ENCODE assay signal across 8 mouse cellular contexts in the genomic region with DNA sequence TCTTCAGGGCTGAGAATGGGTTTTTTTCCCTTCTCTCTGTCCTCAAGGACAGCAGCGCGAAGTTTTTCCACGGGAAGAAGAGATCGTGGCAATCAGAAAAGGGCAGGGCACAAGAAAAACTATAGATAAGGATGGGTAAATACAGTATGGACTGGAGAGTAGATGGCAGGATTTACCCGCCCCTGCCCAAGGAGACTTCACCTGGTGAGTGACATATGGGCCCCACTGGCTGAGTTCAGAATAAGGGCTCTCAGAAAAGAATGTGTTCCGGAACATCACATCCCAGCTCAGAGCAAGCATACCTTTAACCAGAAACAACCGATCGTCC. TPM values are rescaled to one million over a fixed set of nuclear protein-coding genes. Genes with fewer than 3 reads are reported as not detected.
DNase-seq lines count a peak whose midpoint lies in the region; ATAC-seq and TF ChIP-seq lines count a peak whose summit lies in the region.

No protein-coding gene starts in this region.

- no peak for TF ChIP-seq POLR2A in myocyte (IDR thresholded peaks at IDR 0.05; ENCODE audit: insufficient read length, low read depth)

- H3K4me2 ChIP-seq in kidney, postnatal 0 days (ENCODE audit: low read length) = peak overlapping the region; percentile 80
- H3K4me2 ChIP-seq in intestine, embryonic 14.5 days (ENCODE audit: low read length) = peak overlapping the region; percentile 97
- peak overlapping the region; percentile 94 for H3K4me2 ChIP-seq in myocyte (ENCODE audit: low read depth)

- no peaks in the 10 kb centered on the region for H3K9me3 ChIP-seq in kidney, postnatal 0 days (replicated peaks; ENCODE audit: low read length)
- no peaks in the 10 kb centered on the region for H3K9me3 ChIP-seq in embryonic facial prominence, embryonic 10.5 days
- H3K9me3 ChIP-seq in intestine, embryonic 14.5 days (ENCODE audit: control insufficient read depth, low read length) = no peaks in the 10 kb centered on the region

- peak overlapping the region; percentile 63 for H3ac ChIP-seq in myocyte (ENCODE audit: control insufficient read depth, insufficient read length)

- no peak for TF ChIP-seq CTCF in kidney, postnatal 0 days (IDR thresholded peaks at IDR 0.05; ENCODE audit: low read depth)

- peak overlapping the region; percentile 63 for H3K4me3 ChIP-seq in kidney, postnatal 0 days (replicated peaks; ENCODE audit: low read depth, low read length)
- peak overlapping the region; percentile 80 for H3K4me3 ChIP-seq in embryonic facial prominence, embryonic 10.5 days
- H3K4me3 ChIP-seq in intestine, embryonic 14.5 days (ENCODE audit: low read depth, low read length) = peak overlapping the region; percentile 83
- peak overlapping the region; percentile 87 for H3K4me3 ChIP-seq in myocyte

- H3K27ac ChIP-seq in kidney, postnatal 0 days = peak overlapping the region; percentile 87; the same call in 1 of the 2 replicates
- peak overlapping the region; percentile 91 for H3K27ac ChIP-seq in embryonic facial prominence, embryonic 10.5 days (replicated peaks)
- H3K27ac ChIP-seq in intestine, embryonic 14.5 days (ENCODE audit: low read depth) = peak overlapping the region; percentile 57; the same call in 1 of the 2 replicates

- DNase-seq in kidney, postnatal 0 days (ENCODE audit: low spot score) = no peak
- no peak for DNase-seq in kidney, postnatal 25 days
- no peak for DNase-seq in embryonic facial prominence, embryonic 10.5 days (ENCODE audit: low spot score)
- DNase-seq in intestine, embryonic 14.5 days (ENCODE audit: low spot score) = no peak
- DNase-seq in kidney, postnatal 10 days = no peak
- no peak for DNase-seq in cerebellum, adult 8-10 months
- DNase-seq in adrenal gland, adult 18-20 months (ENCODE audit: low spot score in 2 of 2) = no peak

- no peaks in the 10 kb centered on the region for H3K4me1 ChIP-seq in kidney, postnatal 0 days (replicated peaks; ENCODE audit: insufficient read depth, low read length)
- H3K4me1 ChIP-seq in embryonic facial prominence, embryonic 10.5 days = peaks cover 15% of the 10 kb centered on the region
- H3K4me1 ChIP-seq in intestine, embryonic 14.5 days (replicated peaks; ENCODE audit: control insufficient read depth, insufficient read depth, low read length) = peaks cover 15% of the 10 kb centered on the region

- peaks cover 9% of the 10 kb centered on the region for H3K79me2 ChIP-seq in myocyte (ENCODE audit: control insufficient read depth, insufficient read depth)

- H3K27me3 ChIP-seq in kidney, postnatal 0 days (ENCODE audit: insufficient read depth, low read length) = no peaks in the 10 kb centered on the region
- H3K27me3 ChIP-seq in embryonic facial prominence, embryonic 10.5 days (replicated peaks; ENCODE audit: low read depth, poor library complexity, severe bottlenecking) = no peaks in the 10 kb centered on the region
- H3K27me3 ChIP-seq in intestine, embryonic 14.5 days (replicated peaks; ENCODE audit: control insufficient read depth, insufficient read depth, low read length) = no peaks in the 10 kb centered on the region
- no peaks in the 10 kb centered on the region for H3K27me3 ChIP-seq in myocyte (ENCODE audit: control insufficient read depth, insufficient read depth, insufficient read length)

- WGBS in kidney, postnatal 0 days = 1% methylated on average over 8 of the region's 8 CpGs
- WGBS in embryonic facial prominence, embryonic 10.5 days = under 1% methylated on average over 8 of the region's 8 CpGs
- WGBS in intestine, embryonic 14.5 days = under 1% methylated on average over 8 of the region's 8 CpGs

- ATAC-seq in kidney, postnatal 0 days (replicated peaks; ENCODE audit: low FRiP score, low read depth) = 0 out of 2 replicates have a peak, but pooled peaks have one; percentile 20
- peak; percentile 51 for ATAC-seq in intestine, embryonic 14.5 days (replicated peaks; ENCODE audit: low FRiP score, low TSS enrichment, low read depth)

- peak overlapping the region; percentile 76 for H3K9ac ChIP-seq in kidney, postnatal 0 days (ENCODE audit: low read depth, low read length)
- H3K9ac ChIP-seq in intestine, embryonic 14.5 days (ENCODE audit: low read length) = peak overlapping the region; percentile 78

- H3K36me3 ChIP-seq in kidney, postnatal 0 days (ENCODE audit: insufficient read depth, low read length) = no peaks in the 10 kb centered on the region
- peaks cover 12% of the 10 kb centered on the region; the same call in 1 of the 2 replicates for H3K36me3 ChIP-seq in embryonic facial prominence, embryonic 10.5 days (replicated peaks)
- peaks cover 22% of the 10 kb centered on the region for H3K36me3 ChIP-seq in intestine, embryonic 14.5 days (ENCODE audit: control insufficient read depth, insufficient read depth, low read length)
- H3K36me3 ChIP-seq in myocyte (ENCODE audit: control insufficient read depth, insufficient read depth) = peaks cover 2% of the 10 kb centered on the region

TF ChIP-seq in myocyte, 11 proteins besides CTCF, POLR2A, EP300 and RAD21:
- no peak for TF ChIP-seq USF1 (IDR thresholded peaks at IDR 0.05; ENCODE audit: low read depth)
- TF ChIP-seq MYOD1 (IDR thresholded peaks at IDR 0.05; ENCODE audit: control insufficient read depth in 1 of 3, insufficient read length in 2 of 3, low read depth in 2 of 3) = no peak
- TF ChIP-seq TCF12 (IDR thresholded peaks at IDR 0.05; ENCODE audit: insufficient read depth, poor library complexity, severe bottlenecking) = no peak
- no peak for TF ChIP-seq TCF3 (IDR thresholded peaks at IDR 0.05; ENCODE audit: insufficient read length, low read depth)
- TF ChIP-seq REST (IDR thresholded peaks at IDR 0.05; ENCODE audit: insufficient read depth, insufficient read length) = no peak
- no peak for TF ChIP-seq CEBPB (IDR thresholded peaks at IDR 0.05; ENCODE audit: insufficient read depth, poor library complexity, severe bottlenecking)
- TF ChIP-seq MYOG (IDR thresholded peaks at IDR 0.05; ENCODE audit: control insufficient read depth in 1 of 3, insufficient read depth in 1 of 3, insufficient read length in 2 of 3, low read depth in 2 of 3) = no peak
- no peak for TF ChIP-seq SRF (IDR thresholded peaks at IDR 0.05; ENCODE audit: control insufficient read depth, insufficient read length, low read depth)
- no peak for TF ChIP-seq POLR2AphosphoS2 (IDR thresholded peaks at IDR 0.05; ENCODE audit: insufficient read length, low read depth)
- no peak for TF ChIP-seq MAX (IDR thresholded peaks at IDR 0.05; ENCODE audit: low read depth)
- no peak for TF ChIP-seq E2F4 (IDR thresholded peaks at IDR 0.05; ENCODE audit: insufficient read depth)

RNA-seq across cellular contexts. Expression of a gene that starts 0.3 kb away (rescaled TPM):
- polyA plus RNA-seq in kidney, postnatal 0 days (2015; fragmentation: Nextera tagmentation; extraction: Ambion mirVana) = 130 and 139 TPM in 2 replicates
- 135 and 137 TPM in 2 replicates for polyA plus RNA-seq in embryonic facial prominence, embryonic 10.5 days (2016; fragmentation: Nextera tagmentation; extraction: Ambion mirVana)
- polyA plus RNA-seq in intestine, embryonic 14.5 days (2014; fragmentation: Nextera tagmentation; extraction: Ambion mirVana) = 124 and 135 TPM in 2 replicates
- 80.9 TPM for polyA plus RNA-seq in myocyte (2012; fragmentation: generic; extraction: Trizol)
- total RNA-seq in adrenal gland, adult 18-20 months (2021) = 100 to 1,000 TPM; 121 to 161 TPM

RNA-seq across cellular contexts. Expression of a gene that starts 21.2 kb away (rescaled TPM):
- polyA plus RNA-seq in kidney, postnatal 0 days (2015; fragmentation: Nextera tagmentation; extraction: Ambion mirVana) = not detected in 2 replicates
- not detected in 2 replicates for polyA plus RNA-seq in embryonic facial prominence, embryonic 10.5 days (2016; fragmentation: Nextera tagmentation; extraction: Ambion mirVana)
- polyA plus RNA-seq in intestine, embryonic 14.5 days (2014; fragmentation: Nextera tagmentation; extraction: Ambion mirVana) = 0.14 TPM in 1 of 2 replicates, not detected in the other
- 0.06 TPM for polyA plus RNA-seq in myocyte (2012; fragmentation: generic; extraction: Trizol)
- total RNA-seq in adrenal gland, adult 18-20 months (2021) = under 1 TPM; 0.42 to 0.70 TPM

RNA-seq across cellular contexts. Expression of a gene that starts 52.6 kb away (rescaled TPM):
- polyA plus RNA-seq in kidney, postnatal 0 days (2015; fragmentation: Nextera tagmentation; extraction: Ambion mirVana) = 4.9 and 5.3 TPM in 2 replicates
- 1.2 TPM in 2 replicates for polyA plus RNA-seq in embryonic facial prominence, embryonic 10.5 days (2016; fragmentation: Nextera tagmentation; extraction: Ambion mirVana)
- polyA plus RNA-seq in intestine, embryonic 14.5 days (2014; fragmentation: Nextera tagmentation; extraction: Ambion mirVana) = 2.1 and 2.6 TPM in 2 replicates
- polyA plus RNA-seq in myocyte (2012; fragmentation: generic; extraction: Trizol) = 0.86 TPM
- total RNA-seq in adrenal gland, adult 18-20 months (2021) = 1 to 10 TPM; 3.6 to 5.6 TPM
